In the genomic region with DNA sequence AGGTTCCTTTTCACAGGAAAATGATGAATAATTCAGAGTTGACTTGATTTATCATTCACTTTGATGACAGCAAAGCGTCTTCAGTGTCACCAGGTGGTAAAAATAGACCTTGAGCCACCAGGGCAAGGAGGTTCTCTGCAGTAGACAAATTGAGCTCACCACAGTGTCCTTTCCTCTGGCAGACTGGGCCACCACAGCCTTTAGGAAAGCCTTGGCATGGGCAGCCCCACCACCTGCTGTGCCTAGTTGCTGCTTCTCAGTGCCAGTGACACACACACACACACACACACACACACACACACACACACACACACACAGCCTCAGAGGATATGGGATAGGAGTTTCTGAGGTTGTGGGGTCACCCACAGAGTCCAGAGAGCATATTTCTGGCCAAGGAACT, we compare ENCODE assay signal across 5 mouse cellular contexts. TPM values are rescaled to one million over a fixed set of nuclear protein-coding genes. Genes with fewer than 3 reads are reported as not detected.
"Had no signal": no experiment of that assay in that cellular context is flagged by ENCODE, and none has a peak within 500 bp of the region (broad histone marks: within the 10 kb centered on the region; RNA-seq: fewer than 3 reads in every experiment).

No protein-coding gene starts in this region.

RNA-seq across cellular contexts. Expression of gene Tbx15, which starts 54.0 kb away (rescaled TPM):
- total RNA-seq: megakaryocyte progenitor cell, adult 5-6 weeks; monocyte, adult 5-6 weeks; neutrophil, adult 5-6 weeks had no signal
- polyA plus RNA-seq: macrophage; small intestine, adult 2 months had no signal
